Mouse (Mus musculus) spleen, postnatal 14 days (tissue): ENCODE results near the gene Zfp442.
"Not testable (repeated sequence)": the region's sequence is repeated elsewhere in the genome, so short reads cannot be mapped to it uniquely, and the experiment has no call there.

Experiments used
- DNase-seq, 2 experiments: peaks; one replicate each; pipeline ENCODE4 v3.0.0; 2021 to 2022; ENCODE audit warnings: low spot score in 2 of 2

Gene Zfp442

DNA sequence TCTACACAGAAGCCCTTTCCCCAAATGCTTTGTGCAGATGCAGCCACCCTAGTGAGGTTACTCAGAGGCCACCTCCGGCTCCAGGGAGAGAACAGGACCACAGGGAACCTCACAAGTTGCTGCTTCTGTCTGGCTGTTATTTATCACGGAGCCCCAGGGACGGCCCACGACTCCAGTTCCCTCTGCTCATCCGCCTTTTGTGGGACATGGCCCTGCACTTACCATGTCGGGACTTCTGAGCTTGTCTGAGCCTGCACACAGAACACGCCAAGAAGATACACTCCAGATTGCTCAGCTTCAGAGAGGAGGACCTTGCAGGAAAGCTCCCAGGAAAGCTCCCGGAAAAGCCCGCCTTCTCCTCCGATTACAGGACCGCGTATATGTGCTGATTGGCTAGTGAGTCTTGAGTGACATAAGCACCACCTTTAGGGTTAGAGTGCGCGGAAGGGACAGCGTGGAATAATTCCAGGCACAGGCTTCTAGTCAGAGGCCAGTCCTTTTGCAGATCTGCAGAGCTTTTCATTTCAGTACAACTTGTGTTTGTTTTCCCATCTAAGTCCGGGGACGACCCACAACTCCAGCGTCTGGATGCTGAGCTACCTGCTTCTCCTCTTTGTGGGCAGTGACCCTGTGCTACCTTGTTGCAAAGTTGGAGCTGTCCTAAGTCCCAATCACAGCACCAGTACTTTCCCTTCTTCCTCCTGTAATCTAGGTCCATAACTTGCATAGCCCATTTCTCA is at the start of gene Zfp442:
Gene Zfp442, minus strand, starts transcription at position 307 of the 740 bp plus-strand sequence.
- peak in 1 of 2 experiments; percentile 2 for DNase-seq

- DNase-seq: not testable (repeated sequence)
Observed at GRCm38 (mm10) chr2:150500124-150500973, 49.1 kb upstream of the Zfp442 start.

- no peak for DNase-seq
Observed at GRCm38 (mm10) chr2:150493031-150493430, 41.7 kb upstream of the Zfp442 start.

DNA sequence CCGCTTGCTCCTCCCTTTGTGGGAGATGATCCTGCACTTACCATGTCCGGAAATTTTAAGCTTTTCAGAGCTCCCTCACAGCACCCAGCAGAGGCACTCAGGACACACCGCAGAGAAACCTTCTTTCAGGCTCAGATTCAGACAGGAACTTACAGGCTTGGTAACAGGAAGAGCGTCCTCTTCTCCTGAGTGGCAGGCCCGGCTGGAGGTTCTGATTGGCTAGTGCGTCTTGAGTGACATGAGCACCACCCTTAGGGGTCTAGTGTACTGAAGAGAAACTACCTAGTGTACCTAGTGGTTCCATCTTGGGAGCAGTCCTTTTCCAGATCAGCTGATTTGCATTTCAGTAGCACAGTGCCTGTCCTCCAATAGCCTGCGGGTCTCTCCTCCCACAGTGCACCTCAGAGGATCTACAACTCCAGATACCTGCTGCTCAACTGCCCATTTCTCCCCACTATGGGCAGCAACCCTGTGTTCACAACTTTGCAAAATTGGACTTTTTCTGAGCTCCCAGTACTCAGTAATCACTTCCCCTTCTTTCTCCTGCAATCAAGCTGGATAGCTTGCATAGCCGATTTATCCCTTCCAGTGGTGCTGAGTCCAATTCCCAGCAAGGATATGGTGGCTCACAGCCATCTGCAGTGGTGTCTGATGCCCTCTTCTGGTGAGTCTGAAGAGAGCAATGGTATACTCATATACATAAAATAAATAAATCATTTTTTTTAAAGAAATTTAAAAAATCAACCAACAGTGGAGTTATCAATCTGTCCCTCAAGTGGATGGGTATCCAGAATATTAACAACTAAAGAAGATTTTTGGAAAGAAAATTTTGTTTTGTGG is 33.9 kb upstream of the Zfp442 start, which contains the start of gene Zfp345:
Gene Zfp345, minus strand, starts transcription at position 153 of the 840 bp plus-strand sequence.
- DNase-seq: peak in 1 of 2 experiments; percentile 1

DNA sequence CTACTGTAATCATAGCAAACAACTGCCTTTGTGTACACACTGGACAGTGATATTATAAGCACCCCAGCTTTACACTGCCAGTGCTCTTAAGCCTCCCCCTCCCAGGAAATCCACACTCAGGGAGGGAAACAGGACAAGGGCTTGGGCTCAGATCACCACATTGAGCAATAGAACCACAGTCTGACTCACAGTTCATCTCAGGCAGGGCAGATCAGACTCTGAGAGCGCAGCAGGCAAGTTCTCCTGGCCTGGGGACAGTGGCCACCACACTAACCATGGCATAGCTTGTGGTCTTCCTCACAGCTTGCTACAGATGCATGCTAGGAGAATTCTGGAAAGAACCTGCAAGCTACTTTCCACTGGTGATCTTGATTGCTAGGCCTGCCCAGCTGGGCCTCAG is 12.2 kb downstream of the Zfp442 start:
- DNase-seq: not testable (repeated sequence)

DNA sequence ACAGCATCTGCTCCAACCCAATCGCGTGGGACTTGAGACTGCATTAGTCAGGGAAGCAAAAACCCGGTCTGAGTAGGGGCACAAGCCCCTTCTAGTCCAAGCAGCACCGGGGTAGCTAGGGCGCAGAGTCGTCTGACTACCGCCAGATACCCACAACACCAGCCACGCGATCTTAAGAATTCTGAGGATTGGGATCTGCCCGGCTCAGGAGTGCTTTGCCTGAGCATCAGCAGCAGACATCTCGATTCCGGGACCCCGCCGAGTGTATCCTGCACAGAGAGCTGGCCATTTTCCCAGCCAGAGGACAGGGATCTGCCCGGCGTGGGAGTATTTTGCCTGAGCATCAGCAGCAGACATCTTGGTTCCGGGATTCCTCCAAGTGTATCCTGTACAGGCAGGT is 39.1 kb downstream of the Zfp442 start:
- not testable (repeated sequence) for DNase-seq

GRCm38 (mm10) chr2:150390198-150390597 is 61.1 kb downstream of the Zfp442 start:
- no peak for DNase-seq

- not testable (repeated sequence) for DNase-seq
Observed at GRCm38 (mm10) chr2:150385553-150386106, 65.7 kb downstream of the Zfp442 start.

DNA sequence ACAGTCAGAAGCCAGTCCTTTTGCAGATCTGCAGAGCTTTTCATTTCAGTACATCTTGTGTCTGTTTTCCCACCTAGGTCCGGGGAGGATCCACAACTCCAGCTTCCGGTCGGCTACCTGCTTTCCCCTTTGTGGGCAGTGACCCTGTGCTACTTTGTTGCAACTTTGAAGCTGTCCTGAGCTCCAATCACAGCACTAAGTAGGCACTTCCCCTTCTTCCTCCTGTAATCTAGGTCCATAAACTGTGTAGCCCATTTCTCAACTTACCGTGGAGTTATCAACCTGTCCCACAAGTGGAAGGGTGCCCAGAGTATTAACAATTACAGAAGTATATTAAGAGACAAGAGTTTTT is 88.4 kb downstream of the Zfp442 start:
- DNase-seq: no peak

DNA sequence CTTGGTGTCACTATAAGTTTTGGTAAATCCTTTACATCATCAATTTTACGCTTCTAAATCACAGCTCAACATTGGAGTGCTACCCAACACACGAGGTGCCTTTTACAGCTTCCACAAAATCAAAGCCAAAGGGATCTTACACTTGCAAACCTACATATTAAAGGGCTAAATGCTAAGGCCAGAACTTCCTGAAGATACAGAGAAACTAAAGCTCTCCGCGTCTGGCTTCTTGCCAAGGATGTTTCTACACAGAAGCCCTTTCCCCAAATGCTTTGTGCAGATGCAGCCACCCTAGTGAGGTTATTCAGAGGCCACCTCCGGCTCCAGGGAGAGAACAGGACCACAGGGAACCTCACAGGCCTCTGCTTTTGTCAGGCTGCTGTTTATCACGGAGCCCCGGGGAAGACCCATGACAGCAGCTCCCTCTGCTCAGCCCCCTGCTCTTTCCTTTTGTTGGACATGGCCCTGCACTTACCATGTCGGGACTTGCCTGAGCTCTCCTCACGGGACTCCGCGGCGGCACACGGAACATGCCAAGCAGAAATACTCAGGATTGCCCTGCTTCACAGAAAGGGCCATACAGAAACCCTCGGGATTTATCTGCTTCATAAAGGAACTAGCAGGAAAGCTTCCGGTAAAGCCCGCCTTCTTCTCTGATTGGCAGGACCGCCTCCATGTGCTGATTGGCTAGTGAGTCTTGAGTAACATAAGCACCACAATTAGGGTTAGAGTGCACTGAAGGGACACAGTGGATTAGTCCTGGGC is 89.0 kb downstream of the Zfp442 start, which contains the start of gene 3300002I08Rik:
Gene 3300002I08Rik, minus strand, starts transcription at position 653 of the 765 bp plus-strand sequence.
- peak; percentile 44 to 57 for DNase-seq
